Mouse (Mus musculus): ENCODE data around the gene Pik3cd. TPM values are rescaled to one million over a fixed set of nuclear protein-coding genes. Genes with fewer than 3 reads are reported as not detected.

Gene Pik3cd
- polyA plus RNA-seq, 1 experiment, result 11.7 TPM

GRCm38 (mm10) chr4:149714542-149714941, 12.2 kb upstream of the Pik3cd start:
- Histone ChIP-seq H3K27me3 (ENCODE audit: control insufficient read depth, insufficient read depth, low read length) (no peaks in the 10 kb centered on the region), H3K4me3 (ENCODE audit: low read depth, low read length) (no peak overlapping the region), H3K27ac (ENCODE audit: insufficient read depth, low read depth, low read length) (no peak overlapping the region), H3K36me3 (ENCODE audit: control insufficient read depth, insufficient read depth, low read length) (peaks cover 25% of the 10 kb centered on the region), H3K4me1 (ENCODE audit: control insufficient read depth, insufficient read depth, insufficient read length, low read length) (no peaks in the 10 kb centered on the region)
- TF ChIP-seq POLR2A (IDR thresholded peaks at IDR 0.05; ENCODE audit: low read depth, low read length) (no peak), CTCF (IDR thresholded peaks at IDR 0.05; ENCODE audit: extremely low read depth, insufficient read length, insufficient replicate concordance, low read depth, low read length) (no peak)
- WGBS, result 69% methylated on average over 3 of the region's 3 CpGs

GRCm38 (mm10) chr4:149711955-149712354, 9.6 kb upstream of the Pik3cd start:
- peaks cover 6% of the 10 kb centered on the region; the same call in 1 of the 2 replicates for H3K36me3 ChIP-seq (ENCODE audit: control insufficient read depth, insufficient read depth, low read length)
- no peak overlapping the region for H3K4me3 ChIP-seq (ENCODE audit: low read depth, low read length)
- no peak overlapping the region for H3K27ac ChIP-seq (ENCODE audit: insufficient read depth, low read depth, low read length)
- 30% methylated on average over 7 of the region's 7 CpGs for WGBS
- no peaks in the 10 kb centered on the region for H3K4me1 ChIP-seq (ENCODE audit: control insufficient read depth, insufficient read depth, insufficient read length, low read length)
- no peaks in the 10 kb centered on the region for H3K27me3 ChIP-seq (ENCODE audit: control insufficient read depth, insufficient read depth, low read length)
- TF ChIP-seq CTCF (IDR thresholded peaks at IDR 0.05; ENCODE audit: extremely low read depth, insufficient read length, insufficient replicate concordance, low read depth, low read length) (peak; percentile 79; the same call in 1 of the 2 replicates), POLR2A (IDR thresholded peaks at IDR 0.05; ENCODE audit: low read depth, low read length) (no peak)

GRCm38 (mm10) chr4:149711485-149711884, 9.1 kb upstream of the Pik3cd start:
- H3K4me3 ChIP-seq (ENCODE audit: low read depth, low read length), result no peak overlapping the region
- H3K27me3 ChIP-seq (ENCODE audit: control insufficient read depth, insufficient read depth, low read length), result no peaks in the 10 kb centered on the region
- no peak for TF ChIP-seq POLR2A (IDR thresholded peaks at IDR 0.05; ENCODE audit: low read depth, low read length)
- H3K36me3 ChIP-seq (ENCODE audit: control insufficient read depth, insufficient read depth, low read length), result peaks cover 2% of the 10 kb centered on the region; the same call in 1 of the 2 replicates
- H3K27ac ChIP-seq (ENCODE audit: insufficient read depth, low read depth, low read length), result no peak overlapping the region
- H3K4me1 ChIP-seq (ENCODE audit: control insufficient read depth, insufficient read depth, insufficient read length, low read length), result no peaks in the 10 kb centered on the region
- WGBS, result 73% methylated on average over 5 of the region's 5 CpGs

GRCm38 (mm10) chr4:149710510-149710909, 8.1 kb upstream of the Pik3cd start:
- Histone ChIP-seq H3K4me3 (ENCODE audit: low read depth, low read length) (no peak overlapping the region), H3K36me3 (ENCODE audit: control insufficient read depth, insufficient read depth, low read length) (no peaks in the 10 kb centered on the region), H3K27me3 (ENCODE audit: control insufficient read depth, insufficient read depth, low read length) (no peaks in the 10 kb centered on the region), H3K27ac (ENCODE audit: insufficient read depth, low read depth, low read length) (no peak overlapping the region), H3K4me1 (ENCODE audit: control insufficient read depth, insufficient read depth, insufficient read length, low read length) (no peaks in the 10 kb centered on the region)
- WGBS, result 17% methylated on average over 5 of the region's 5 CpGs
- TF ChIP-seq POLR2A (IDR thresholded peaks at IDR 0.05; ENCODE audit: low read depth, low read length) (peak; percentile 32; the same call in 1 of the 2 replicates), CTCF (IDR thresholded peaks at IDR 0.05; ENCODE audit: extremely low read depth, insufficient read length, insufficient replicate concordance, low read depth, low read length) (peak; percentile 64; the same call in 1 of the 2 replicates)

- Histone ChIP-seq H3K36me3 (ENCODE audit: control insufficient read depth, insufficient read depth, low read length) (no peaks in the 10 kb centered on the region), H3K27ac (ENCODE audit: insufficient read depth, low read depth, low read length) (no peak overlapping the region), H3K27me3 (ENCODE audit: control insufficient read depth, insufficient read depth, low read length) (no peaks in the 10 kb centered on the region), H3K4me3 (ENCODE audit: low read depth, low read length) (no peak overlapping the region), H3K4me1 (ENCODE audit: control insufficient read depth, insufficient read depth, insufficient read length, low read length) (peaks cover 6% of the 10 kb centered on the region)
- WGBS, result 84% methylated on average over 8 of the region's 8 CpGs
- TF ChIP-seq CTCF (IDR thresholded peaks at IDR 0.05; ENCODE audit: extremely low read depth, insufficient read length, insufficient replicate concordance, low read depth, low read length) (no peak), POLR2A (IDR thresholded peaks at IDR 0.05; ENCODE audit: low read depth, low read length) (no peak)
Measured at GRCm38 (mm10) chr4:149705941-149706340, 3.6 kb upstream of the Pik3cd start.

GRCm38 (mm10) chr4:149705298-149705697, 2.9 kb upstream of the Pik3cd start:
- peaks cover 6% of the 10 kb centered on the region for H3K4me1 ChIP-seq (ENCODE audit: control insufficient read depth, insufficient read depth, insufficient read length, low read length)
- TF ChIP-seq POLR2A (IDR thresholded peaks at IDR 0.05; ENCODE audit: low read depth, low read length) (no peak), CTCF (IDR thresholded peaks at IDR 0.05; ENCODE audit: extremely low read depth, insufficient read length, insufficient replicate concordance, low read depth, low read length) (no peak)
- no peak overlapping the region for H3K4me3 ChIP-seq (ENCODE audit: low read depth, low read length)
- 16% methylated on average over 7 of the region's 7 CpGs for WGBS
- no peak overlapping the region for H3K27ac ChIP-seq (ENCODE audit: insufficient read depth, low read depth, low read length)
- no peaks in the 10 kb centered on the region for H3K27me3 ChIP-seq (ENCODE audit: control insufficient read depth, insufficient read depth, low read length)
- H3K36me3 ChIP-seq (ENCODE audit: control insufficient read depth, insufficient read depth, low read length), result no peaks in the 10 kb centered on the region

GRCm38 (mm10) chr4:149701426-149702209, 753 bp downstream of the Pik3cd start:
- H3K27ac ChIP-seq (ENCODE audit: insufficient read depth, low read depth, low read length), result peak overlapping the region; percentile 48
- peaks cover 11% of the 10 kb centered on the region for H3K4me1 ChIP-seq (ENCODE audit: control insufficient read depth, insufficient read depth, insufficient read length, low read length)
- no peaks in the 10 kb centered on the region for H3K36me3 ChIP-seq (ENCODE audit: control insufficient read depth, insufficient read depth, low read length)
- 60% methylated on average over 18 of the region's 18 CpGs for WGBS
- TF ChIP-seq CTCF (IDR thresholded peaks at IDR 0.05; ENCODE audit: extremely low read depth, insufficient read length, insufficient replicate concordance, low read depth, low read length), result no peak
- peak; percentile 64; the same call in 1 of the 2 replicates for TF ChIP-seq POLR2A (IDR thresholded peaks at IDR 0.05; ENCODE audit: low read depth, low read length)
- H3K27me3 ChIP-seq (ENCODE audit: control insufficient read depth, insufficient read depth, low read length), result no peaks in the 10 kb centered on the region
- peak overlapping the region; percentile 49 for H3K4me3 ChIP-seq (ENCODE audit: low read depth, low read length)
